In genomic region chr14:77581616-77582015, GRCm38 (mm10) we compare ENCODE assay signal across 18 mouse cellular contexts.
DNase-seq lines count a peak whose midpoint lies in the region; ATAC-seq and TF ChIP-seq lines count a peak whose summit lies in the region.
"Had no signal": no experiment of that assay in that cellular context is flagged by ENCODE, and none has a peak within 500 bp of the region (broad histone marks: within the 10 kb centered on the region; RNA-seq: fewer than 3 reads in every experiment).

No protein-coding gene starts in this region.

- H3K4me2 ChIP-seq in embryonic facial prominence, embryonic 12.5 days (replicated peaks): no peak overlapping the region
- H3K4me2 ChIP-seq in limb, embryonic 12.5 days: no peak overlapping the region
- H3K4me2 ChIP-seq: liver, embryonic 12.5 days; lung, embryonic 14.5 days; midbrain, embryonic 15.5 days had no signal

- ATAC-seq in embryonic facial prominence, embryonic 12.5 days (ENCODE audit: insufficient number of reproducible peaks, insufficient read depth, low FRiP score, low TSS enrichment): no peak
- ATAC-seq in limb, embryonic 12.5 days (ENCODE audit: insufficient number of reproducible peaks, insufficient read depth, low FRiP score, low TSS enrichment, low read depth): no peak
- ATAC-seq: hindbrain, postnatal 0 days; liver, embryonic 12.5 days; midbrain, embryonic 15.5 days had no signal

- H3K27ac ChIP-seq in heart, embryonic 10.5 days: peak overlapping the region; percentile 83
- H3K27ac ChIP-seq in layer of hippocampus, adult 2 months: 0 out of 2 replicates have a peak overlapping the region, but pooled peaks have one; percentile 75
- H3K27ac ChIP-seq in embryonic facial prominence, embryonic 12.5 days: peak overlapping the region; percentile 80
- H3K27ac ChIP-seq in limb, embryonic 12.5 days: 0 out of 2 replicates have a peak overlapping the region, but pooled peaks have one; percentile 35
- H3K27ac ChIP-seq: hindbrain, postnatal 0 days; liver, embryonic 12.5 days; midbrain, embryonic 15.5 days had no signal

- H3K4me1 ChIP-seq in heart, embryonic 10.5 days: peaks cover 58% of the 10 kb centered on the region
- H3K4me1 ChIP-seq in embryonic facial prominence, embryonic 12.5 days: peaks cover 52% of the 10 kb centered on the region
- H3K4me1 ChIP-seq in limb, embryonic 12.5 days (replicated peaks): peaks cover 55% of the 10 kb centered on the region

- TF ChIP-seq CTCF in layer of hippocampus, adult 2 months (conservative IDR thresholded peaks at IDR 0.05): no peak

- WGBS in heart, embryonic 10.5 days: 70% methylated on average over 6 of the region's 6 CpGs
- WGBS in embryonic facial prominence, embryonic 12.5 days: 43% methylated on average over 6 of the region's 6 CpGs
- 60% methylated on average over 6 of the region's 6 CpGs for WGBS in limb, embryonic 12.5 days

- H3K27me3 ChIP-seq in heart, embryonic 10.5 days (ENCODE audit: insufficient read depth, poor library complexity, severe bottlenecking): no peaks in the 10 kb centered on the region
- H3K27me3 ChIP-seq in embryonic facial prominence, embryonic 12.5 days: no peaks in the 10 kb centered on the region
- H3K27me3 ChIP-seq in limb, embryonic 12.5 days: no peaks in the 10 kb centered on the region; the same call in 1 of the 2 replicates
- H3K27me3 ChIP-seq: liver, embryonic 12.5 days; midbrain, embryonic 15.5 days had no signal

- H3K9me3 ChIP-seq in heart, embryonic 10.5 days: no peaks in the 10 kb centered on the region
- no peaks in the 10 kb centered on the region for H3K9me3 ChIP-seq in embryonic facial prominence, embryonic 12.5 days
- no peaks in the 10 kb centered on the region for H3K9me3 ChIP-seq in limb, embryonic 12.5 days
- H3K9me3 ChIP-seq: liver, embryonic 12.5 days; midbrain, embryonic 15.5 days had no signal

- H3K9ac ChIP-seq in embryonic facial prominence, embryonic 12.5 days: no peak overlapping the region
- H3K9ac ChIP-seq in limb, embryonic 12.5 days (replicated peaks): no peak overlapping the region
- H3K9ac ChIP-seq: liver, embryonic 12.5 days; lung, embryonic 14.5 days; midbrain, embryonic 15.5 days had no signal

- no peak for DNase-seq in heart, embryonic 10.5 days (ENCODE audit: low spot score)
- DNase-seq in heart, adult 18-20 months: no peak
- no peak for DNase-seq in layer of hippocampus, adult 2 months (ENCODE audit: low spot score in 2 of 2)
- DNase-seq in layer of hippocampus, adult 18-20 months (ENCODE audit: low spot score in 2 of 2): no peak
- no peak for DNase-seq in retina, postnatal 1 day
- DNase-seq: adrenal gland, postnatal 10 days; cerebellum, adult 18-20 months; cerebellum, postnatal 36 days; gastrocnemius, adult 2 months; kidney, adult 18-20 months; kidney, postnatal 36 days; lung, embryonic 14.5 days; thymus, adult 18-20 months had no signal

- H3K36me3 ChIP-seq in heart, embryonic 10.5 days: no peaks in the 10 kb centered on the region
- no peaks in the 10 kb centered on the region for H3K36me3 ChIP-seq in embryonic facial prominence, embryonic 12.5 days
- H3K36me3 ChIP-seq in limb, embryonic 12.5 days: no peaks in the 10 kb centered on the region
- H3K36me3 ChIP-seq: liver, embryonic 12.5 days; midbrain, embryonic 15.5 days had no signal

- no peak overlapping the region for H3K4me3 ChIP-seq in heart, embryonic 10.5 days
- no peak overlapping the region for H3K4me3 ChIP-seq in layer of hippocampus, adult 2 months
- no peak overlapping the region for H3K4me3 ChIP-seq in embryonic facial prominence, embryonic 12.5 days
- no peak overlapping the region for H3K4me3 ChIP-seq in limb, embryonic 12.5 days (replicated peaks)
- H3K4me3 ChIP-seq: liver, embryonic 12.5 days; midbrain, embryonic 15.5 days had no signal
